Mouse (Mus musculus): ENCODE results near the gene Npdc1.

DNA sequence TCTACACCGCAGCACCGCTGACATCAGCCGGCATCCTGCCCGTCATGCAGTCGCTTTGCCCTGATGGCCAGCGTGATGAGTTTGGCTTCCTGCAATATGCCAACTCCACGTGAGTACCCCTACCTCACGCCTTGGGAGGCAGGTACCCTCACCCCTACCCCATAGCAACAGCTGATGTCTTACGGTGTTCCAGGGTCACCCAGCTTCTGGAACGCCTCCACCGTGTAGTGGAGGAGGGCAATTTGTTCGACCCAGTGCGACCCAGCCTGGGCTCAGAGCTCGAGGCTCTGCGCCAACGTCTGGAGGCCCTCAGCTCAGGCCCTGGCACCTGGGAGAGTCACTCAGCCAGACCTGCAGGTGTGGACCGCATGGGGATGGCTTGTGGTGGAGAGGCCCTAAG, 34.0 kb downstream of the Npdc1 start:
- no peak for TF ChIP-seq CTCF (IDR thresholded peaks at IDR 0.05; ENCODE audit: insufficient read depth, low read depth, low read length)
- no peak for TF ChIP-seq POLR2A (IDR thresholded peaks at IDR 0.05; ENCODE audit: insufficient read depth, low read depth, low read length)

All from olfactory bulb, adult 2 months (tissue).